Mouse (Mus musculus) embryonic fibroblast, embryonic 13.5 days (primary cell): Measurements from ENCODE around the gene Cyp4a12a.
"Not testable (repeated sequence)": the region's sequence is repeated elsewhere in the genome, so short reads cannot be mapped to it uniquely, and the experiment has no call there.

Experiments
- CTCF ChIP-seq: IDR thresholded peaks from 2 replicates; pipeline ENCODE4 v1.5.1; 2011; ENCODE audit warnings: mild to moderate bottlenecking, control low read depth, low read length, moderate library complexity, borderline replicate concordance; ENCODE audit not compliant: insufficient read depth
- POLR2A ChIP-seq: IDR thresholded peaks from 2 replicates; pipeline ENCODE4 v1.6.1; 2011; ENCODE audit warnings: low read depth, mild to moderate bottlenecking, control low read depth, low read length, moderate library complexity

GRCm38 (mm10) chr4:115278215-115278982, 20.4 kb upstream of the Cyp4a12a start:
- TF ChIP-seq POLR2A, CTCF: not testable (repeated sequence)
